Mouse (Mus musculus) heart, embryonic 11.5 days (tissue): ENCODE data around the gene Ifit3. TPM values are rescaled to one million over a fixed set of nuclear protein-coding genes. Genes with fewer than 3 reads are reported as not detected.
A peak's percentile ranks its signal among the peaks of the same experiment; 100 is the strongest.

Source experiments
- ATAC-seq: fragments of 200-750 bp; cut with Nextera tagmentation; replicated peaks from 2 replicates; pipeline ENCODE4 v1.8.0; 2017; ENCODE audit warnings: moderate library complexity; ENCODE audit not compliant: insufficient number of reproducible peaks, low FRiP score, low TSS enrichment
- H3K27ac ChIP-seq: fragments of 300-500 bp; sonication (generic); 2 replicates; pipeline ENCODE4 v1.5.1; 2014; ENCODE audit warnings: mild to moderate bottlenecking, low read depth, low read length
- H3K27me3 ChIP-seq: fragments of 300-500 bp; sonication (generic); 2 replicates; pipeline ENCODE4 v1.6.1; 2014; ENCODE audit warnings: mild to moderate bottlenecking, low read length, mixed read lengths; ENCODE audit not compliant: control insufficient read depth, insufficient read depth
- H3K36me3 ChIP-seq: fragments of 300-500 bp; sonication (generic); 2 replicates; pipeline ENCODE4 v1.6.1; 2014; ENCODE audit warnings: mild to moderate bottlenecking, low read length, moderate library complexity, mixed read lengths; ENCODE audit not compliant: control insufficient read depth, insufficient read depth
- H3K4me1 ChIP-seq: fragments of 300-500 bp; sonication (generic); 2 replicates; pipeline ENCODE4 v1.6.1; 2014; ENCODE audit warnings: low read length; ENCODE audit not compliant: control insufficient read depth, insufficient read depth
- H3K4me2 ChIP-seq: fragments of 300-500 bp; sonication (generic); 2 replicates; pipeline ENCODE4 v1.6.1; 2014; ENCODE audit warnings: mild to moderate bottlenecking, moderate library complexity
- H3K4me3 ChIP-seq: fragments of 300-500 bp; sonication (generic); 2 replicates; pipeline ENCODE4 v1.5.1; 2014; ENCODE audit warnings: low read depth, low read length
- H3K9ac ChIP-seq: fragments of 300-500 bp; sonication (generic); 2 replicates; pipeline ENCODE4 v1.6.1; 2014; ENCODE audit warnings: mild to moderate bottlenecking, low read depth, low read length, moderate library complexity
- H3K9me3 ChIP-seq: fragments of 300-500 bp; sonication (generic); replicated peaks from 2 replicates; pipeline ENCODE4 v1.6.1; 2016; ENCODE audit warnings: low read length; ENCODE audit not compliant: control insufficient read depth
- WGBS: fragments of 180-500 bp; shearing (Covaris S2); extraction: QIAGEN DNeasy Blood & Tissue Kit; methylation state at CpG from one replicate; pipeline ENCODE4 v1.1.7; 2014; ENCODE audit not compliant: insufficient replicate concordance; 5-methylcytosine and 5-hydroxymethylcytosine counted together
- polyA plus RNA-seq: library from polyadenylated mRNA; unstranded; fragments of >200 nt; fragmentation: Nextera tagmentation; extraction: Ambion mirVana; gene quantifications from 2 replicates; pipeline ENCODE4 v1.2.1, GENCODE M21; 2014

The Ifit3 gene
- polyA plus RNA-seq, 1 experiment from 2014 or later = 0.19 TPM

- Histone ChIP-seq H3K4me1 (peaks cover 14% of the 10 kb centered on the region; the same call in 1 of the 2 replicates), H3K27me3 (no peaks in the 10 kb centered on the region), H3K4me3 (no peak overlapping the region), H3K27ac (no peak overlapping the region), H3K36me3 (no peaks in the 10 kb centered on the region), H3K4me2 (peak overlapping the region; percentile 1; the same call in 1 of the 2 replicates), H3K9me3 (no peaks in the 10 kb centered on the region), H3K9ac (no peak overlapping the region)
- WGBS = 59% methylated on average over 3 of the region's 3 CpGs
- ATAC-seq = no peak
Observed at GRCm38 (mm10) chr19:34553522-34553921, 29.8 kb upstream of the Ifit3 start.

DNA sequence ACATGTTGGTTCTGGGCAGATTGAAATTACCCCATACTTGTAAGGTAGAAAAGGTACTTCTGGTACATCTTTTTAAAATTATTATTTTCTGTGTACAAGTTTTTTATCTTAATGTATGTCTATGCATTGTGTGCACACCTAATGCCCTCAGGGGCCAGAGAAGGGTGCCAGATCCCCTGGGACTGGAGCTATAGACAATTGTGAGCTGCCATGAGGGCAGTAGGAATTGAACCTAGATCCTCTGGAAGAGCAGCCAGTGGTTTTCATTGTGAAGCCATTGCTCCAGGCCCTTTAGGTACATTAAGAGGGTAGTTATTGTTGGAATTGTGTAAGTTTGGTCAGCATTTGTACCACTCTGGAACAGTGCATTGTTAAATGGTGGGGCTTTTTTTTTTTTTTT, 29.3 kb upstream of the Ifit3 start:
- peaks cover 14% of the 10 kb centered on the region; the same call in 1 of the 2 replicates for H3K4me1 ChIP-seq
- no peak overlapping the region for H3K4me2 ChIP-seq
- H3K4me3 ChIP-seq = no peak overlapping the region
- H3K9me3 ChIP-seq = no peaks in the 10 kb centered on the region
- H3K27ac ChIP-seq = no peak overlapping the region
- H3K9ac ChIP-seq = no peak overlapping the region
- ATAC-seq = no peak
- no peaks in the 10 kb centered on the region for H3K36me3 ChIP-seq
- H3K27me3 ChIP-seq = no peaks in the 10 kb centered on the region

GRCm38 (mm10) chr19:34556621-34557020, 26.7 kb upstream of the Ifit3 start:
- Histone ChIP-seq H3K9me3 (no peaks in the 10 kb centered on the region), H3K9ac (no peak overlapping the region), H3K27ac (no peak overlapping the region), H3K4me3 (no peak overlapping the region), H3K36me3 (no peaks in the 10 kb centered on the region), H3K27me3 (no peaks in the 10 kb centered on the region), H3K4me2 (no peak overlapping the region), H3K4me1 (peaks cover 14% of the 10 kb centered on the region; the same call in 1 of the 2 replicates)
- WGBS = 69% methylated on average over 3 of the region's 3 CpGs
- no peak for ATAC-seq

GRCm38 (mm10) chr19:34562556-34562955, 20.8 kb upstream of the Ifit3 start:
- Histone ChIP-seq H3K4me2 (no peak overlapping the region), H3K27ac (no peak overlapping the region), H3K9ac (no peak overlapping the region), H3K9me3 (no peaks in the 10 kb centered on the region), H3K27me3 (no peaks in the 10 kb centered on the region), H3K4me1 (no peaks in the 10 kb centered on the region), H3K4me3 (no peak overlapping the region), H3K36me3 (no peaks in the 10 kb centered on the region)
- no peak for ATAC-seq

DNA sequence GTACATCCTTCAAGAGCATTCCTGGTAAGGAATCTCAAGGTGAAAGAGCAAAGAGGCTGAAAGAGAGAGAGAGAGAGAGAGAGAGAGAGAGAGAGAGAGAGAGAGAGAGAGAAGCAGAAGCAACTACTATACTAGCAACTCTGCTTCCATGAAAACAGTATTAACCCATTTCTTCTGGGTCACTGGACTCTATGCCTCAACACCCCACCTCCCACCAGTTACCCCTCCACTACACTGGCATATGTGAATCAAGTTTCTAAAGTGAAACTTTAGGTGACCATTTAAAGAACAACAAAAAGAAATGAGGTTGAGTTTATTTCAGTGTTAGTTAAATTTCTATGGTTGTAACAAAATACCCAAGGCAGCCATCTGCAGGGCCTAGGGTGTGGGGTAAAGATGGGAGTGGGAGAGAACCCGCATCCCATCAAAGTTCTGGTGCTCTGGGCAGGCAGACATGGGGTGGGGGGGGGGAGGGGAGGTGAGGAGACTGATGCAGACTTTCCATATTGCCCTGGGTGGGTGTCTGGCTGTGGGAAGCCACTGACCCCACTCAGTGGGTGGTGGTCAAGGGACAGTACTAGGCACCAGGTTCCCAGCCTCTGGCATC, 17.1 kb upstream of the Ifit3 start:
- H3K9ac ChIP-seq = no peak overlapping the region
- WGBS = 72% methylated on average over 1 of the region's 1 CpGs
- no peak overlapping the region for H3K4me2 ChIP-seq
- H3K36me3 ChIP-seq = no peaks in the 10 kb centered on the region
- no peak overlapping the region for H3K27ac ChIP-seq
- H3K27me3 ChIP-seq = no peaks in the 10 kb centered on the region
- no peaks in the 10 kb centered on the region for H3K9me3 ChIP-seq
- no peak for ATAC-seq
- no peak overlapping the region for H3K4me3 ChIP-seq
- peaks cover 3% of the 10 kb centered on the region; the same call in 1 of the 2 replicates for H3K4me1 ChIP-seq

DNA sequence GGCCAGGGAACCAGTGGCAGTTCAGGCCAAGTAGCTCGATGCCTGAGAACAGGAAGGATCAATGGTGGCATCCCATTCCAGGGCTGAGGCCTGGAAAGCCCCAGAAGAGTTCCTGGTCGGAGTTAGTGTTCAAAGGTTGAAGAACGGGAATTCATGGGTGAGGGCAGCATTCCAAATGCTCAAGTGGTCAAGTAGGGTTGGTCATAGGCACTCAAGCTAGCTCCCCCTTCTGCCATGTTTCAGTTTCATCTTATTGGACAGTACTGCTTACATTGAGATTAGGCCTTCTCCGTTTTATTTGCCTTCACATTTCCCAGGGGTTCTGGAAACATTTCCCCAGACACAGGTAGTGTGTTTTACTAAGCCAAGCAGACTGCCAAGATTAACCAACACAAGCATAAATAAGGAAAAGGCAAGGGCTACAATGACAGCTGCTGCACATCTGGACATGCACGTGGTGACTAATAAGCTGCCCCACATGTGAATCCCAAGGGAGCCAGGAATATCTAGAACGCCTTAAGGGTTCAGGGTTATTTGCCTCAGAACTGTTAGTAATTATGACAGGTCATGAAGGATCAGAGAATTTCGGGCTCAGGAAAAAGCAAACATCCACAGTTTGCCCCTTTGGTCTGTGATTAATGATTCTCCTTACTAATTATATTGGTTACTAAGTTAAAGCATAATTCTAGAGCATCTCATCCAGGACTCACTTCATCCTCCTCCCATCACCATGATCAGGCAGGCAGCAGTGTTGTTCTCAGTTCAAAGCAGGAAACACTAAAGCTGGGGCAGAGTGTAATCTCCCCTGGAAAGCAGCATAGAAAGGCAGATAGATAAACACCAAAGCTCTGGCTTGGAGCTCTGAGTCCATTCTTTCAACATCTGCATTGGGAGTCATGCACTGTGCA, 14.1 kb upstream of the Ifit3 start:
- peaks cover 3% of the 10 kb centered on the region; the same call in 1 of the 2 replicates for H3K4me1 ChIP-seq
- no peak overlapping the region for H3K4me3 ChIP-seq
- no peak overlapping the region for H3K9ac ChIP-seq
- H3K4me2 ChIP-seq = no peak overlapping the region
- no peaks in the 10 kb centered on the region for H3K27me3 ChIP-seq
- 72% methylated on average over 7 of the region's 7 CpGs for WGBS
- no peaks in the 10 kb centered on the region for H3K9me3 ChIP-seq
- H3K27ac ChIP-seq = no peak overlapping the region
- no peak for ATAC-seq
- H3K36me3 ChIP-seq = no peaks in the 10 kb centered on the region

DNA sequence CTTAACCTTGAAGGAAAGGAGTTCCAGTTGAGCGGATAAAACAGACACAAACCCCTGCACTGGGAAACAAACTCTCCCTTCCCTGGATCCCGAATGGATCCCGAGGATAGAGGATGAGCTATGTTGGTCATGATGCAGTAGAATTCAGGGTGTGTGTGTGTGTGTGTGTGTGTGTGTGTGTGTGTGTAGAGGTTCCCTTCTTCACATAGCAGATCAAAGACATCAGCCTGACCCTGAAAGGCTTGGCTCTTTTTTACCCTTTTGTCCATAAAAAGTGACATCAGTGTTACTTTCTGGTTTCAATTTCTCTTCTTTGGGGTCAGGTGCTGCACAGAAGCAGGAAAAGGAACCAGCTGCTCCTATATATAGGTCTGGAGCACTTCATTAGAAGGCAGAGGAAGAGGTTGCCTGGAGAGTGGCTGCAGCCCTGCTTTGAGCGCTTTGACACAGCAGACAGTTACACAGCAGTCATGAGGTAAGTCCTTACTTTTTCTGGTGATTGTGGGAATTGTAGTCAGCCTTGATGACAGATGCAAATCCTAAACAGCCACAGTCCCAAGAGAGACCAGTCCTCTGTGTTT, 13.3 kb upstream of the Ifit3 start:
- Histone ChIP-seq H3K36me3 (no peaks in the 10 kb centered on the region), H3K27me3 (no peaks in the 10 kb centered on the region), H3K4me1 (peaks cover 3% of the 10 kb centered on the region; the same call in 1 of the 2 replicates), H3K4me3 (no peak overlapping the region), H3K27ac (no peak overlapping the region), H3K9me3 (no peaks in the 10 kb centered on the region), H3K9ac (no peak overlapping the region), H3K4me2 (no peak overlapping the region)
- WGBS = 62% methylated on average over 4 of the region's 4 CpGs
- ATAC-seq = no peak

DNA sequence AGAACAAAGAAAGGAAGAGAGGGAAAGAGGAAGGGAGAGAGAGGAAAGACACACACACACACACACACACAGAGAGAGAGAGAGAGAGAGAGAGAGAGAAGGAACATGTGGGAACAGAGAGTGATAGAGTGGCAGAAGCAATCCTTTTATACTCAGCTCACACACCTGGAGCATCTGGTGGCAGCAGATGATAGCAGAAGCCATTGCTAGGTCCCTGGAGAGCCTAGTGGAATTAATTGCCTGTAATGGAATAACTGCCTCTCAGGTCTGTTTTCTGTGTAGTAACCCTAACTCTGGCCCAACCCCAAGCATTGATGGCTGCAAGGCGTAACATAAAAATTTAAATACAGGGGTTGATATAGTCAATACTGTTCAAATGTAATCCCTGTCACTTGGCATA, 12.3 kb upstream of the Ifit3 start:
- H3K27me3 ChIP-seq = no peaks in the 10 kb centered on the region
- H3K36me3 ChIP-seq = no peaks in the 10 kb centered on the region
- ATAC-seq = no peak
- peaks cover 3% of the 10 kb centered on the region; the same call in 1 of the 2 replicates for H3K4me1 ChIP-seq
- H3K27ac ChIP-seq = no peak overlapping the region
- no peak overlapping the region for H3K4me3 ChIP-seq
- H3K9me3 ChIP-seq = no peaks in the 10 kb centered on the region
- no peak overlapping the region for H3K4me2 ChIP-seq
- no peak overlapping the region for H3K9ac ChIP-seq
- whole genome bisulfite sequencing = 81% methylated on average over 1 of the region's 1 CpGs
